Mouse (Mus musculus): ENCODE measurements around the gene Elmod3.

The Elmod3 gene

DNA sequence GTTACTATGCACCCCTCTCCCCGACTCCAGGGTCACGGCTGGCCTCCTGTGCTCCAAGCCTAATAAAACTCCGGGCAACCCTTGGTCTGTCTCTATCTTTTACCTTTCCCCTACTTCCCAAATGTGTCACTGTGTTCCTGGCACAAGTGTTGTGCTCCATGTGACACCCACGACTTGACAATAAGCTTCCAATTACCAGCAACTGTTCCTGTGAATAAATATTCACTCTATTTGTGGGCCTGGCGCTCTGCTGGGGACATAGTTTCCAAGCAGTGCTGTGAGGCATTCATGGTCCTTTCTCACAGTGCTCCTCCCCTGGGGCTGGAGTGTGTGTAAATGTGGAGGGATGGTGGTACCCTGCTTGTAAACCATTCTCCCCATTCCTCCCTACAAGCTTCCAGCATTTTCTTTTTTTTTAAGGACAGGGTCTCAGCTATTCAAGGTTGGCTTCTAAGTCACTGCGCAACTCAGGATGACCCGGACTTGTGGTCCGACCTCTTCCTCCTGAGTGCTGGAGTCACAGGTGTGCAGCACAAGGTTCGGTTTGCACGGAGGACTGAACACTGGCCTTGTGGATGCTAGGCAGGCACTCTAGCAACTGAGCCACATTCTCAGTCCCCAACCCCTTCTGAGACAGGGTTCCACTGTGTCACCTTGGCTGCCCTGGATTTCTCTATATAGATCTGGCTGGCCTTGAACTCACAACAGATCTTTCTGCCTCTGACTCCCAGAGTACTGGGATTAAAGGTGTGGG is 27.4 kb downstream of the Elmod3 start:
- DNase-seq (ENCODE audit: low read depth, low spot score) = peak; percentile 42

DNA sequence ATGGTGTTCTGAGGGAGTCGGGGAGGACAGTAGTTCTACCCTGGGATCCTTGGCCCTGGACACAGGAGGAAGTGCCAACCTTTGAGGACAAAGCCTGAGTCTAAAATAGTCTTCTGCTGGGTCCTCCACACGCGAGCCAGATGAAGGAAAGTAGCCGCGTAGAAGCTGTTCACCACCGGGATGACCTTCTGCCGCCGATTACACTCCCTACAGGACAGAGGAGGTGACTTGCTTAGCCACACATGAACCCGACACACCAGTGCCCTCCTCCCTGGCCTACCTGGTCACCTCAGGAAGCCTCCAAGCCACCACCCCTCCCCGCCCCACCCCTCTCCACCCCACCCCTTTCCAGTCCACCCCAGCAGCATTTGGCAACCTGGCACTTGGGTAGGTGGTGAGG is 29.5 kb downstream of the Elmod3 start:
- no peak for DNase-seq (ENCODE audit: low read depth, low spot score)

DNA sequence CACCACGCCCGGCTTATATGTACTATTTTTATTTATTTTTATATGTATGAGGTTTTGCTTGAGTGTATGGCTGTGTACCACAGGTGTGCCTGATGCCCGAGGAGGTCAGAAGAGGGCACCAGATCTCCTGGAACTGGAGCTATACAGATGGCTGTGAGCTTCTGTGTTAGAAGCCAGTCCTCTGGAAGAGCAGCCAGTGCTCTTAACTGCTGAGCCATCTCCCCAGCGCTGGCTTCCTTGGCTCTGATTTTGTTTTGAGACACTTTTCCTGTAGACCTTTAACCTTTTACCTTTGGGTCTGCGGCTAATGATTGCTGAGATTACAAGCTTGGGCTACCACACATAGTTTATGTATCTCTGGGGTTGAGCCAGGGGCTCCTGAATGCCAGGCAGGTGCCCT is 30.7 kb downstream of the Elmod3 start:
- DNase-seq (ENCODE audit: low read depth, low spot score) = no peak

DNA sequence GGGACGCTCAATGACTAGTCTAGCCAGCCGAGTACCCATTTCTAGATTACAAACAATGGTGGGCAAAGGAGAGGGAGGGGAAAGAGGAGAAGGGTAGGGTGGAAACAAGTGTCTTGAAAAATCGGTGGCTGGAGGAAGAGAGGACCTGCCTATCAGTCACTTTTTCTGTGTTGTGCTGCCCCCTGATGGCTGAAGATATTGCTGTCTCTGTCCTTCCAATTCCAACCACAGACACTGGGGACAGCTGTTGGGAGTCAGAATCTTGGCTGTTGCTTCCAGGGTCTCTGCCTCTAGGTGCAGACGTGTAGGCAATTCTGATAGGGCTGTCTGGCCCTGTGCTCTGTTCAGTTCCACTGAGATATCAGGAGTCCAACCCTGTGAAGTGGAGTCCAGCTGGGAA is 32.2 kb downstream of the Elmod3 start:
- DNase-seq (ENCODE audit: low read depth, low spot score) = peak; percentile 90

DNA sequence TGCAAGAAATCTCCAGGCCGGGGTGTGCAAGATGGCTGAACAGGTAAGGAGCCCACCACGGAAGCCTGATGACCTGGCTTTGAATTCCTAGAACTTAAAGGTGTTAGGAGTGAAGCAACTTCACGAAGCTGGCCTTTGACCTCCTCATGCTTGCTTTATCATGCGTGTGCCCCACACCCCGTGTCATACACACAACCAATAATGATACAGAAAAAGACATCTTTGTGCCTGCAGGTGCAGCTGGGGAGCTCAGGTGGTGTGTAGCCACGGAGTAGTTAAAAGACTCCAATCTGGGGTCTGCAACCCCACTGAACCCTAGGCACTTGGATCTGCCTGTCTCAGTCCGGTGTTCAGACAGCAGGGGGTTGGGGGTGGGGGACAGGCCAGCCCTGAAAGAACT is 32.7 kb downstream of the Elmod3 start:
- DNase-seq (ENCODE audit: low read depth, low spot score) = no peak

DNA sequence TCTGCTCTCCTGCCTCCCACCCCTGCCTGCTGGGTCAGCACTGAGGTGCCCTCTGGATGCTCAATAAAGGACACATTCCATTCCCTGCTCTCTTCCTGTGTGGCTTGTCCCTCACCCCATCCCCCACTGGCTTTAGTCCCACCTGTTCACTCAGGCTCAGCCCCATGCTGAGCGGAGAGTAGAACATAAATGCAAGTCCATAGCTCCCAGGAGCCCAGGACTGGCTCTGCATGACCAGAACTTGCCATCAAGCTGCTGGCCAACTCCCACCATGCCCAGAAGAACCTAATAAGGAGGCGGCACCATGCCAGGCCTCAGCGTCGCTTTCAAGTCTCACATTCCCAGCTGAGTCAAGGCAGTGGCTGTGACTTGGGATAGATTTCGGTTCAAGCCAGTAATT is 35.3 kb downstream of the Elmod3 start:
- DNase-seq (ENCODE audit: low read depth, low spot score) = peak; percentile 31

DNA sequence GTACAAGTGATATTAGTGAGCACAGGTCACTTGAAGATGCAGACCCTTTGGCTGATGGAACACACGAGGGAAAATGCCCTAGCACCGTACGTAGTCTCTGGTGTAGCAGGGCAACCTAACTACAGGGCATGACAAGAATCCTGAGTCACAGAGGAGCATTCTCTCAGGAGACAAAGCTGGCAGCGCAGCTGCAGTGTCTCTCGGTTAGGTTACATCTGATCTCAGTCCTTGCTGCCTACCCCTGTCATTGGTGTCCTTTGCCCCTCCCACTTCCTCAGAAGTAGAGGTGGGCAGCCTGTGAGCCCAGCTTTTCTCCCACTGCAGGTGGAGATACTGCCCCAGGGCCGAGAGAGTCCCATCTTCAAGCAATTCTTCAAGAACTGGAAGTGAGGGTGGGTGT is 35.7 kb downstream of the Elmod3 start:
- DNase-seq (ENCODE audit: low read depth, low spot score) = peak; percentile 38

DNA sequence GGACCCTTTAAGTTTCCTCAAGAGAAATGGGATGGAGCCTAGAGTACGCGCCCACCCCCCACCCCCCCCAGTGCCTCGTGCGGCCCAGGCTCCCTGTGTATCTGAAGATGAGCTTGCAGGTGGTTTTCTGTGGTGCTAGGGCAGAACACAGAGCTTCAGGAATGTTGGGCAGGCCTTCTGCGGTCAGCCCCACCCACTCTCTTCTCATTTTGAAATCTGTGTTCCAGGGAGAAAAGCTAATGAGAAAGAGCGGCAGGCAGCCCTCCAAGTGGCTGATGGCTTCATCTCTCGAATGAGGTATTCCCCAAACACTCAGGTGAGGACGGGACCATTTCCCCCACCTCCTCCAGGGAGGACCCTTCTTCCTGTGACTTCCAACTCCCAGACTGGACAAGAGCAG is 37.4 kb downstream of the Elmod3 start:
- DNase-seq (ENCODE audit: low read depth, low spot score) = no peak

DNA sequence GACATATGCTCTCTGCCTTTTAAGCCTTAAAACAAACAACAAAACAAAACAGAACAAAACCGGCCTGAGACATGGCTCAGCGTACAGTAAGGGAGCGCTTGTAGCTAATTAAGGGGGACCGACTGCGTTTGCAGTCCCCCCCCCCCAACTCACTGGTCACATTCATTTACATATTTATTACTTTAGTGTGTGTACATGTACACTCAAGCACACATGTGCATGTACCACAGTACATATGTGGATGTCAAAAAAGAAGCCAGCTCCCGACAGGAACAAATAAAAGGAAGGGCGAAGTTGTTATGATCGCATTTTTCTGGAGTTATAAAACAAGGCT is 45.2 kb downstream of the Elmod3 start:
- no peak for DNase-seq (ENCODE audit: low read depth, low spot score)

DNA sequence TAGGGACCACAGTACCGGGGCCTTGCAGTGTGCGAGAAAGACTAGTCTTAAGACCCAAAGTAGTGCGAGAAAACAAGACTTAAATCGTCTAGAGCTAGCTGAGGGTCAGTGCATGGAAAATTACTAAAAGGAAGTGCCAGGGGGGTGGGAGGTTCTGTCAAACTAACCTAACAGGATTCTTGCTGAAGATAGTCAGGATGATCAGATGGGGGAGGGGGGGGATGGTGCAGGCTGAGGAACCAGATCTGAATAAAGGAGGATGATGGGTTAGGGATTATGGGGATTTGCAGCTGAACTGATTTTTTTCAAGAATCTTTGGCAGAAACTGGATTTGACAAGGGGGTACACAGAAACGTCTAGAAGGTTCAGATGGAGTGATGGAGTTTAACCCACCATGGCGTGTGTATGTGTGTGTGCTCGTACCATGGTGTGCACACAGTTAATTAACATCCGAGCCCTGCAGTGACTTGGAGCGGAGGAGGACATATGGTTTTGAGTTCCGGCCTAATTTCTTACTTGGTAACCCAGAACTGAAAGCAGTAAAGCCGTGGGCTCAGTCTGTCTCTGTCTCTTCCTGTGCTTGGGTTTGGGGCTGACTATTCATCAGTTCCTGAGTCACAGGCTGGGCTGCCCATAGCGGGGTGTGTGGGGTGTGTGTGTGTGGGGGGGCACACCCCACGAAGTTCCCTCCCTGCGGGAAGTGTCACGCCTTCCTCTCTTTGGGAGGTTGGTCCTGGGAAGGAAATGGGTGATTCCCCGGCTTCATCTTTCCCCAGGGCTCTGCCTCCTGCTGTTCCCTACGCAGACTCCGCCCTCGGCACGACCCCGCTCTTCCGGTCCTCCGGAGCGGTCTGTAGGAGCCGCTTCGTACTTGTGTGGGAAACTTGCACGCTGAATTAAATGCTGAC is 45.8 kb downstream of the Elmod3 start:
- peak; percentile 89 for DNase-seq (ENCODE audit: low read depth, low spot score)

DNA sequence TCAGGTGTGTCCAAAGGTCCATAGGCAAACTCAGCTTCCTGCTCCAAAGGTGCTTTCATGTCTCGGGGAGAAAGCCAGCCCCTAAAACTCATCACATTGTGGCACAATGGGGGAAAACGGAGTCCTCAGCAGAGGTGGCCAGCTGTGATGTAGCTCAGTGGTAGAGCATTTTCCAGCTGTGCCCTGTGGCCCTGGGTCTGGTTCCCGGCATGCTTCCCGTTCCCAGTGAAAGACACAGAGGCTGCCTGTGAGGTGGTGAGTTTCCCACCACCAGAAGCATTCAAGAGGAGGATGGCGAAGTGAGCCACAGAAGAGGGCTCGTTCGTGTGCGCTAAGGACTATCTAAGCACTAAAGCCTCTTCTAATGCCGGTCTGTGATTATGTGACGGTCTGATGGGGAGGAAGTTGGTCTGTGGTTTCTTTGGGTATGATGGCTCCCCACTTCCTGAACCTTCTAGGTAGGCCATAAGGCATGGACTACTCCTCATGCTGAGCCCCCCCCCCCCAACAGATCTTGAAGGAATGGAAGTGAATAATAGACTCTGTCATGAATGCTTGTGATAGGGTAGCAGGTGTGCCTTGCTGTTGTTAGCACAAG is 47.6 kb downstream of the Elmod3 start:
- no peak for DNase-seq (ENCODE audit: low read depth, low spot score)

DNA sequence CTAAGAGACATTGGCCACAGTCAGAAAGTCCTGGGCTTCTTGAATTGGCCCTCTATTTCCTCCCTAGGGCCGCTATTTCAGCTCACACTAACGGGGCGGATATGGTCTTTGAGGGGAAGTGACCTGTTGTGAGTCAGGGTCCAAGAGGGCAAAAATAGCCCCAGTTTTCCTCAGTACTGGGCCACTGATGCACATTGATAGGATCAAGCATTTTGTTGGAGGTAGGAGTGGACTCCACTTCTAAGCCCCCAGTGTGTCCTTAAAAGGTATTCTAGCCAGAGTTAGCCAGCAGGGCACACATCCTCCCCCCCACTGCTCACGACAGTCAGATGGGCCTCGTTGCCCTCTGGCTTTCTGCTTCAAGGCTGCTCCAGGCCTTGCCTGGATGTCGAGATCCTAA is 48.2 kb downstream of the Elmod3 start:
- DNase-seq (ENCODE audit: low read depth, low spot score) = no peak

DNA sequence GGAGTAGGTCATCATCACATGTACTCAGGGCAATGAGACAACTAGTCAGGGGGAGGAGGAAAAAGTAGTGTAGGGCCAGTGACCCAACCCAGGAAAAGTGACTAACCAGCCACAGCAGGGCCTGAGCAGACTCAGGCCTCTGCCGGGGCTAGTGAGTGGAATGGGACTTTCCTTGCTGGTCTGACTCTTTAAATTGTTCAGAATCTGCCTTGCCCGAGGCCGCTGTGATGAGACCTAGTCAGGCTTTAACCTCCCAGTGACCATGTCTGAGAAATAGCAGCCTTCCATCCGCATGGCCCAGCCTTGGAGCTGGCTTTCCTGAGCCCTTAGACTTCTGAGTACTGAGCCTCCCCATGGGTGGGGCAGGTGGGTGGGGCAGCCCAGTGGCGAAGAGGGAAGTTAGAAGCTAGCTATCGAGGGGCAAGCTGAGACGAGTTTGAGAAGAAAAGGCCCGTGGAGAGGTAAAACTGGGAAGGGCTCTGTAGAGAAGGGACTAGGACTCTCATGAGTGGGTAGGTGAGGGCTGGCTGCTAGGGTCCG is 49.1 kb downstream of the Elmod3 start:
- DNase-seq (ENCODE audit: low read depth, low spot score) = no peak

DNA sequence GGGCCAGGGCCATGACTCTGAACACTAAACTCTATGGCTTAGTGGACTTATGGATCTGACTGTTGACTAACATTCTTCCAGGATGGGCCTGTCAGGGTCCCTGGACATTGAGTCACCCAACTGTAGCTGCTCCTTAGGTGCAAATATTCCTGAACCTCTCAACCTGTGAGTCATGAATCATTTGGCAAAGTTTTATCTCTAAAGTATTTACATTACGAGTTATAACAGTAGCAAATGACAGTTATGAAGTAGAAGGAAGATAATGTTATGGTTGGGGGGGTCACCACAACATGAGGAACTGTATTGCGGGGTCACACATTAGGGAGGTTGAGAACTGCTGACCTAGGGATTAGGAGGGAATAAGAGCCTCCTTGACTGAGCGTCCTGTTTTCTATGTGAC is 50.4 kb downstream of the Elmod3 start:
- DNase-seq (ENCODE audit: low read depth, low spot score) = no peak

DNA sequence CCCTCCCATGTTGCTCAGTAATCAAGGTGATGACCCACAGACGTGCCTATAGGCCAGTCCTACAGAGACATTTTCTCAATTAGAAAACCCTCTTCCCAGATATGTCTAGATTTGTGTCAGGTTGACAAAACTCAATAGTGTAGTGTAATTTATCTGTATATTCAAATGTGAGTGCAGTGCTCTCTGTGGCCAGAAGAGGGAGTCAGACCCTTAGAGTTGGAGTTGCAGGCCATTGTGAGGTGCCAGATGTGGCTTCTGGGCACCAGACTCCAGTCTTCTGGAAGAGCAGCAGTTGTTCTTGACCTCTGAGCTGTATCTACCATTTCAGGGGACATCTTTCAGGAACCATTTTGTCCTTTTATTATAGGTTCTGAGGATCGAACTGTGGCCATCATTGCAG is 51.1 kb downstream of the Elmod3 start:
- DNase-seq (ENCODE audit: low read depth, low spot score) = no peak

DNA sequence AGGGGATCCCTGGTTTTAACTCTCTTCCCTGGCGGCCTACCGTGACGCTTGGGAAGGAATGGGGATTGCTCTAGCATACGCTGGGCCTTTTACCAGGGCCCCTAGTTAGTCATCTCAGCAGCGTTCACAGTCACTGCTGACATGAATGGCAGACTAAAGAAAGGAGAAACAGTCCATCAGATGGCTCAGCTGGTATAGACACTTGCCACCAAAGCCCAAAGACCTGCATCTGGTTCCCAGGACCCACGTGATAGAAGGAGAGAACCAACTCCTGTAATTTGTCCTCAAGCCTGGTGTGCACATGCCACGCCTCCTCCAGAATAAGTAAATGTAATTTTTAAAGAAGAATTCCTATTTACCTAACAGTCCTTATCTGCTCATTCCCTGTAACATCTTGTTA is 52.8 kb downstream of the Elmod3 start:
- no peak for DNase-seq (ENCODE audit: low read depth, low spot score)

DNA sequence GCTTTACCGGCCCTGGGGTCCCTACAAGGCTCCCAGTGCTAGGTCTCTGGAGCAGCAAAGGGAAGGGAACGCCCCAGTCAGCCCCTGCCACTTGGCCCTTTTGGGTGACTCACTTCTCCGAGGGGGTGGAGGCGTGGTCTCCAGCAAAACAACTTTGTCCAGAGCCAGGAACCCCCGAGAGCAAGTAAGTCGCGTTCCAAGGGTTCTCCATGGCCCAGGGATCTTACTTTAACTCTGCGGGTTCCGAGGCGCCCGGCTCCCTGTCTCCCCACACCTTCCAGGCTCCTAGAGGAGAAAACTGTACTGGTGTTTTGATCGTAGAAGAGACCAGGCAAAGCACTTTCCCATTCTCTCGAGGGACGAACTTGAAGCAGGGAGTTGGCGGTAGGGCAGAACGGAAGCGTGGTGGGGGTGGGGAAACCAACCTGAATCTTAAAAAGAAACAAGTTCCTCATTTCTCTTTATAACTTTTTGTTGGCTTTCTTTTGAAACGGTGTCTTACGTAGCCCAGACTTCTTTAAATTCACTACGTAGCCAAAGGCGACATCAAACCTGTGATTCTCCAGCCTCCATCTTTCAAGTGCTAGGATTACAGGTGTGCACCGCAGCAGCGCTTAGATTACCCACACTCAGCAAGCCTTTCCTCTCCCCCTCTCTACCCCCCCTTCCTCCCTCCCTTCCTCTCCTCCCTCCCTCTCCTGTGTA is 53.8 kb downstream of the Elmod3 start, which contains the start of gene Capg:
TSS of gene Capg (plus strand) at position 109 of the 705 bp plus-strand sequence.
- DNase-seq (ENCODE audit: low read depth, low spot score) = no peak

DNA sequence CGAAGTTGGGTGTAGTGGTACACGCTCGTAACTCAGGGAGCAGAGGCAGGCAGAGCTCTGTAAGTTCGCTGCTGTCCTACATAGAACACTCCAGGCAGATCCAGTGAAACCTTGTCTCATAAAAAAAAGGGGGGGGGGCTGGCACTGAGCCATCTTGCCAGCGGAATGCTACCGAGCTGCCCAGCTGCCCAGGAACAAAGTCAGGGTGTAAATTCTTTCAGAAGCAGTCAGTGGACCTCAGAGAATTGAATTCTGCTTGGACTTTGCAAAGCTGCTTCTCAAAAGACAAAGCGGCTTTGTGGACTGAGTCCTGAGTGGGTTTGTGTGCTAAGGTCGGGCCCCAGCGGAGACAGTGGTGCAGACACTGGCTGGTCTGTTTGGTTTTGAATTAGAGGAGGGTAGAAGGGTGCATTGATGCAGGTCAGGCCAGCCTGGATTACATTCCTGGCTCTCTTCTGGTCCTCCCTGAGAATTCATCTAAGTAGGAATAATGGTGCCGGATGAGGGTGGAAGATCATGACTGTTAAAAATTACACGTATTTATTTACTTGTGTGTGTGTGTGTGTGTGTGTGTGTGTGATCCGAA is 54.9 kb downstream of the Elmod3 start:
- DNase-seq (ENCODE audit: low read depth, low spot score) = peak; percentile 68

DNA sequence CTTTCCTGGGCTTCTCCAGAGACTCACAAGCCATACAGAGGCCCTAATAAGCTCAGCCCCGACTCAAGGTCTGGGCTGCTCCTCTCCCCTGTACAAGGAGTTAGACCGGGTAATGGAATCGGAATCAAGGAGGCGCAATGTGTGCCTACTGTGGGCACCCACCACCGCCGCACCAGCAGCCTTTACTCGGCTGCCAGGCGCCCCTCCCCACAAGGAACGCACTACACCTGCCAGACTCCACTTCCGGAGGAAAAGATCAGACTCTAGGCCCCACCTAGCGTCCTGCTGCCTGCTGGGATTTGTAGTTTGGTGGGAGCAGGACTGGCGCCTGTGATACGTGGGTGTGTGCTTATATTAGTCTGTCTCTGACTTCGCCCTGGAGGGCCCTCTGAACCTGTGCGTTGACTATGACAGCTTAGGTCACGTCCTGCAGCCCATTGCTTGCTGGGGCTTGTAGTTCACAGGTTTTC is 59.6 kb downstream of the Elmod3 start:
- peak; percentile 99 for DNase-seq (ENCODE audit: low read depth, low spot score)

DNA sequence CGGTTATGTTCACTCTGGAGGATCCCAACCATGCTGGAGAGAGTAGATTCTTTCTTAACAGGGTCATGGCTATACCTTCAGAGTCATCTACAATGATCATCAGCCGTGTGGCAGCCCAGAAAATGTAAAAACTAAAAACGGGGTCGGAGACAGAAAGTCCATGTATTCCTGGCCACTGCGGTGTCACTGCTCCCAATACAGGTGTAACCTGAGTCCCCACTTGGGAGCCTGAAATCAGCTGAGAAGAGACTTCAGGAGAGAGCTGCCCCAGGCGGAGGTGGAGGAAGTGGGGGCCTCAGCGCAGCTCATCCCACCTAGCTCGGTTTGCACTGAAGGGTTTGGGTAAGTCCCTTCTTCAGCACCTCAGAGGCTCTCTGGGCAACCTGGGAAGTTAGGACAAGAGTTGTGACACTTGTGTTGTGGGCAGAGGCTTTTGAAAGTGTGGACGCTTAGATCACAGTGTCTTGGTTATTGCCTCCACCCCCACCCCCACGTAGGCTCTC is 60.2 kb downstream of the Elmod3 start:
- no peak for DNase-seq (ENCODE audit: low read depth, low spot score)

DNA sequence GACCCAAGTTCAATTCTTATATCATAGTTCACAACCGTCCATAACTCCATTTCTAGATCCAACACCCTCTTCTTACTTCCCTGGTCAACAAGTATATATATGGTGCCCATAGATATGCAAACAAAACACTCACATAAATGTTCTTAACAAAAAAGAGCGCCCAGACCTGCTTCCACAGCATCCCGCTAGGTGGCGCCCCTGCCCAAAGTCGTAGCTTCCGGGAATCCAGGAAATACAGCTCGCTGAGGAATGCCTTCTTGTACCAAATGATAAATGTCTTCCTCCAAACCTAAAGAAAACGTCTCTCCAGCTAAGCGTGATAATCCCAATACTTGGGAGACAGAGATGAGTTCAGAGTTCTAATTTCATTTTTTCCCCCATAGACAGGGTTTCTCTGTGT is 63.0 kb downstream of the Elmod3 start:
- peak; percentile 86 for DNase-seq (ENCODE audit: low read depth, low spot score)

Measured in brain, adult 2 months (tissue).